Mouse (Mus musculus): ENCODE results near the gene Nisch. TPM values are rescaled to one million over a fixed set of nuclear protein-coding genes. Genes with fewer than 3 reads are reported as not detected.

The Nisch gene
- polyA plus RNA-seq, 1 experiment from 2014 or later: 331 TPM

- H3K9me3 ChIP-seq (replicated peaks; ENCODE audit: control insufficient read depth, low read length): no peaks in the 10 kb centered on the region
- H3K9ac ChIP-seq (ENCODE audit: low read length): no peak overlapping the region
- H3K4me1 ChIP-seq (ENCODE audit: control insufficient read depth, insufficient read depth, low read length): peaks cover 15% of the 10 kb centered on the region
- peaks cover 76% of the 10 kb centered on the region for H3K36me3 ChIP-seq (ENCODE audit: control insufficient read depth, insufficient read depth)
- H3K27ac ChIP-seq (ENCODE audit: low read length): peak overlapping the region; percentile 38
- whole genome bisulfite sequencing: 84% methylated on average over 7 of the region's 7 CpGs
- no peaks in the 10 kb centered on the region for H3K27me3 ChIP-seq (ENCODE audit: control insufficient read depth, insufficient read depth, low read length)
- ATAC-seq (replicated peaks; ENCODE audit: extremely low read depth, insufficient read depth, low FRiP score): no peak
- no peak overlapping the region for H3K4me3 ChIP-seq (ENCODE audit: low read length)
- no peak overlapping the region for H3K4me2 ChIP-seq (ENCODE audit: low read depth, low read length)
Observed at GRCm38 (mm10) chr14:31173537-31173936, 43.2 kb downstream of the Nisch start.

GRCm38 (mm10) chr14:31172781-31173455, 43.8 kb downstream of the Nisch start:
- Histone ChIP-seq H3K36me3 (ENCODE audit: control insufficient read depth, insufficient read depth) (peaks cover 73% of the 10 kb centered on the region), H3K4me2 (ENCODE audit: low read depth, low read length) (no peak overlapping the region), H3K27ac (ENCODE audit: low read length) (peak overlapping the region; percentile 38), H3K9me3 (replicated peaks; ENCODE audit: control insufficient read depth, low read length) (no peaks in the 10 kb centered on the region), H3K9ac (ENCODE audit: low read length) (no peak overlapping the region), H3K27me3 (ENCODE audit: control insufficient read depth, insufficient read depth, low read length) (no peaks in the 10 kb centered on the region), H3K4me1 (ENCODE audit: control insufficient read depth, insufficient read depth, low read length) (peaks cover 15% of the 10 kb centered on the region), H3K4me3 (ENCODE audit: low read length) (no peak overlapping the region)
- WGBS: 53% methylated on average over 18 of the region's 18 CpGs
- ATAC-seq (replicated peaks; ENCODE audit: extremely low read depth, insufficient read depth, low FRiP score): peak; percentile 32

GRCm38 (mm10) chr14:31171821-31172220, 44.9 kb downstream of the Nisch start:
- H3K9me3 ChIP-seq (replicated peaks; ENCODE audit: control insufficient read depth, low read length): no peaks in the 10 kb centered on the region
- H3K27me3 ChIP-seq (ENCODE audit: control insufficient read depth, insufficient read depth, low read length): no peaks in the 10 kb centered on the region
- H3K4me2 ChIP-seq (ENCODE audit: low read depth, low read length): no peak overlapping the region
- H3K4me1 ChIP-seq (ENCODE audit: control insufficient read depth, insufficient read depth, low read length): peaks cover 15% of the 10 kb centered on the region
- 94% methylated on average over 15 of the region's 15 CpGs for WGBS
- peak overlapping the region; percentile 31; the same call in 1 of the 2 replicates for H3K27ac ChIP-seq (ENCODE audit: low read length)
- no peak overlapping the region for H3K9ac ChIP-seq (ENCODE audit: low read length)
- no peak overlapping the region for H3K4me3 ChIP-seq (ENCODE audit: low read length)
- no peak for ATAC-seq (replicated peaks; ENCODE audit: extremely low read depth, insufficient read depth, low FRiP score)
- H3K36me3 ChIP-seq (ENCODE audit: control insufficient read depth, insufficient read depth): peaks cover 62% of the 10 kb centered on the region

- peaks cover 57% of the 10 kb centered on the region for H3K36me3 ChIP-seq (ENCODE audit: control insufficient read depth, insufficient read depth)
- 92% methylated on average over 11 of the region's 11 CpGs for WGBS
- H3K9ac ChIP-seq (ENCODE audit: low read length): no peak overlapping the region
- no peak overlapping the region for H3K4me2 ChIP-seq (ENCODE audit: low read depth, low read length)
- no peak overlapping the region for H3K27ac ChIP-seq (ENCODE audit: low read length)
- ATAC-seq (replicated peaks; ENCODE audit: extremely low read depth, insufficient read depth, low FRiP score): no peak
- H3K9me3 ChIP-seq (replicated peaks; ENCODE audit: control insufficient read depth, low read length): no peaks in the 10 kb centered on the region
- H3K4me1 ChIP-seq (ENCODE audit: control insufficient read depth, insufficient read depth, low read length): peaks cover 15% of the 10 kb centered on the region
- no peaks in the 10 kb centered on the region for H3K27me3 ChIP-seq (ENCODE audit: control insufficient read depth, insufficient read depth, low read length)
- no peak overlapping the region for H3K4me3 ChIP-seq (ENCODE audit: low read length)
Observed at GRCm38 (mm10) chr14:31171386-31171785, 45.4 kb downstream of the Nisch start.

- Histone ChIP-seq H3K4me1 (ENCODE audit: control insufficient read depth, insufficient read depth, low read length) (peaks cover 16% of the 10 kb centered on the region), H3K4me3 (ENCODE audit: low read length) (no peak overlapping the region), H3K36me3 (ENCODE audit: control insufficient read depth, insufficient read depth) (peaks cover 53% of the 10 kb centered on the region), H3K9ac (ENCODE audit: low read length) (no peak overlapping the region), H3K27ac (ENCODE audit: low read length) (no peak overlapping the region), H3K9me3 (replicated peaks; ENCODE audit: control insufficient read depth, low read length) (no peaks in the 10 kb centered on the region), H3K4me2 (ENCODE audit: low read depth, low read length) (no peak overlapping the region), H3K27me3 (ENCODE audit: control insufficient read depth, insufficient read depth, low read length) (no peaks in the 10 kb centered on the region)
- WGBS: 73% methylated on average over 13 of the region's 13 CpGs
- no peak for ATAC-seq (replicated peaks; ENCODE audit: extremely low read depth, insufficient read depth, low FRiP score)
Observed at GRCm38 (mm10) chr14:31170963-31171362, 45.8 kb downstream of the Nisch start.

GRCm38 (mm10) chr14:31169508-31169907, 47.2 kb downstream of the Nisch start:
- WGBS: 53% methylated on average over 6 of the region's 6 CpGs
- no peaks in the 10 kb centered on the region for H3K9me3 ChIP-seq (replicated peaks; ENCODE audit: control insufficient read depth, low read length)
- no peak overlapping the region for H3K4me2 ChIP-seq (ENCODE audit: low read depth, low read length)
- H3K27me3 ChIP-seq (ENCODE audit: control insufficient read depth, insufficient read depth, low read length): no peaks in the 10 kb centered on the region
- no peak overlapping the region for H3K4me3 ChIP-seq (ENCODE audit: low read length)
- ATAC-seq (replicated peaks; ENCODE audit: extremely low read depth, insufficient read depth, low FRiP score): no peak
- H3K36me3 ChIP-seq (ENCODE audit: control insufficient read depth, insufficient read depth): peaks cover 40% of the 10 kb centered on the region
- no peak overlapping the region for H3K27ac ChIP-seq (ENCODE audit: low read length)
- no peak overlapping the region for H3K9ac ChIP-seq (ENCODE audit: low read length)
- peaks cover 25% of the 10 kb centered on the region for H3K4me1 ChIP-seq (ENCODE audit: control insufficient read depth, insufficient read depth, low read length)

- peak within 1 kb of the TSS; percentile 57 for H3K9ac ChIP-seq (ENCODE audit: low read length)
- ATAC-seq (replicated peaks; ENCODE audit: extremely low read depth, insufficient read depth, low FRiP score): peak; percentile 30
- peaks cover 24% of the 10 kb centered on the region for H3K4me1 ChIP-seq (ENCODE audit: control insufficient read depth, insufficient read depth, low read length)
- peak within 1 kb of the TSS; percentile 76 for H3K27ac ChIP-seq (ENCODE audit: low read length)
- 24% methylated on average over 10 of the region's 10 CpGs for WGBS
- no peaks in the 10 kb centered on the region for H3K9me3 ChIP-seq (replicated peaks; ENCODE audit: control insufficient read depth, low read length)
- H3K4me2 ChIP-seq (ENCODE audit: low read depth, low read length): peak within 1 kb of the TSS; percentile 47
- peak within 1 kb of the TSS; percentile 50 for H3K4me3 ChIP-seq (ENCODE audit: low read length)
- H3K27me3 ChIP-seq (ENCODE audit: control insufficient read depth, insufficient read depth, low read length): no peaks in the 10 kb centered on the region
- H3K36me3 ChIP-seq (ENCODE audit: control insufficient read depth, insufficient read depth): peaks cover 32% of the 10 kb centered on the region
Observed at GRCm38 (mm10) chr14:31168425-31168824, 48.3 kb downstream of the Nisch start, which contains the start of gene Stab1. Gene Stab1 (minus strand): TSS chr14:31168641.

GRCm38 (mm10) chr14:31166827-31167226, 49.9 kb downstream of the Nisch start:
- Histone ChIP-seq H3K4me2 (ENCODE audit: low read depth, low read length) (peak overlapping the region; percentile 47), H3K4me3 (ENCODE audit: low read length) (peak overlapping the region; percentile 50), H3K9me3 (replicated peaks; ENCODE audit: control insufficient read depth, low read length) (no peaks in the 10 kb centered on the region), H3K27ac (ENCODE audit: low read length) (no peak overlapping the region), H3K9ac (ENCODE audit: low read length) (peak overlapping the region; percentile 57), H3K36me3 (ENCODE audit: control insufficient read depth, insufficient read depth) (peaks cover 16% of the 10 kb centered on the region), H3K27me3 (ENCODE audit: control insufficient read depth, insufficient read depth, low read length) (no peaks in the 10 kb centered on the region), H3K4me1 (ENCODE audit: control insufficient read depth, insufficient read depth, low read length) (peaks cover 19% of the 10 kb centered on the region)
- ATAC-seq (replicated peaks; ENCODE audit: extremely low read depth, insufficient read depth, low FRiP score): no peak
- WGBS: 48% methylated on average over 9 of the region's 9 CpGs

- Histone ChIP-seq H3K27ac (ENCODE audit: low read length) (no peak overlapping the region), H3K4me1 (ENCODE audit: control insufficient read depth, insufficient read depth, low read length) (peaks cover 19% of the 10 kb centered on the region), H3K36me3 (ENCODE audit: control insufficient read depth, insufficient read depth) (peaks cover 9% of the 10 kb centered on the region), H3K4me3 (ENCODE audit: low read length) (peak overlapping the region; percentile 50), H3K9me3 (replicated peaks; ENCODE audit: control insufficient read depth, low read length) (no peaks in the 10 kb centered on the region), H3K27me3 (ENCODE audit: control insufficient read depth, insufficient read depth, low read length) (no peaks in the 10 kb centered on the region), H3K4me2 (ENCODE audit: low read depth, low read length) (peak overlapping the region; percentile 47), H3K9ac (ENCODE audit: low read length) (peak overlapping the region; percentile 30; the same call in 1 of the 2 replicates)
- ATAC-seq (replicated peaks; ENCODE audit: extremely low read depth, insufficient read depth, low FRiP score): no peak
- 46% methylated on average over 10 of the region's 10 CpGs for WGBS
Observed at GRCm38 (mm10) chr14:31165991-31166630, 50.6 kb downstream of the Nisch start.
